Mouse (Mus musculus): ENCODE data around the gene Tppp. TPM values are rescaled to one million over a fixed set of nuclear protein-coding genes. Genes with fewer than 3 reads are reported as not detected.

Tppp gene
- polyA plus RNA-seq (2014; fragmentation: Nextera tagmentation; extraction: Ambion mirVana), result 8.6 and 12.0 TPM in 2 replicates

- H3K4me1 ChIP-seq (ENCODE audit: control insufficient read depth, insufficient read depth, low read length), result peaks cover 8% of the 10 kb centered on the region
- no peaks in the 10 kb centered on the region for H3K9me3 ChIP-seq (ENCODE audit: control insufficient read depth, low read length)
- under 1% methylated on average over 56 of the region's 56 CpGs for WGBS
- H3K4me2 ChIP-seq (ENCODE audit: low read length), result peak within 1 kb of the TSS; percentile 93
- peak; percentile 88 for ATAC-seq (ENCODE audit: low FRiP score, low TSS enrichment)
- no peaks in the 10 kb centered on the region for H3K36me3 ChIP-seq (ENCODE audit: control insufficient read depth, insufficient read depth, low read length)
- peak within 1 kb of the TSS; percentile 73 for H3K9ac ChIP-seq (replicated peaks; ENCODE audit: low read length)
- H3K27me3 ChIP-seq (ENCODE audit: control insufficient read depth, insufficient read depth, low read length), result peaks cover 5% of the 10 kb centered on the region; the same call in 1 of the 2 replicates
- H3K27ac ChIP-seq (replicated peaks; ENCODE audit: low read depth, low read length), result peak within 1 kb of the TSS; percentile 60
- peak within 1 kb of the TSS; percentile 61 for H3K4me3 ChIP-seq (replicated peaks; ENCODE audit: low read depth, low read length)
- peak; percentile 91 for DNase-seq
These were observed at the start of gene Tppp for GRCm38 (mm10) chr13:74008948-74009718. TSS of gene Tppp (plus strand) at chr13:74009407.

GRCm38 (mm10) chr13:73960117-73960652 lies 49.0 kb upstream of the Tppp start:
- ATAC-seq (ENCODE audit: low FRiP score, low TSS enrichment), result no peak
- no peaks in the 10 kb centered on the region for H3K4me1 ChIP-seq (ENCODE audit: control insufficient read depth, insufficient read depth, low read length)
- peaks cover 74% of the 10 kb centered on the region for H3K36me3 ChIP-seq (ENCODE audit: control insufficient read depth, insufficient read depth, low read length)
- no peak overlapping the region for H3K27ac ChIP-seq (replicated peaks; ENCODE audit: low read depth, low read length)
- H3K9ac ChIP-seq (replicated peaks; ENCODE audit: low read length), result no peak overlapping the region
- H3K4me3 ChIP-seq (replicated peaks; ENCODE audit: low read depth, low read length), result no peak overlapping the region
- DNase-seq, result no peak
- H3K27me3 ChIP-seq (ENCODE audit: control insufficient read depth, insufficient read depth, low read length), result no peaks in the 10 kb centered on the region
- no peak overlapping the region for H3K4me2 ChIP-seq (ENCODE audit: low read length)
- H3K9me3 ChIP-seq (ENCODE audit: control insufficient read depth, low read length), result no peaks in the 10 kb centered on the region
- WGBS, result 95% methylated on average over 10 of the region's 10 CpGs

- 79% methylated on average over 4 of the region's 4 CpGs for WGBS
- no peak overlapping the region for H3K4me2 ChIP-seq (ENCODE audit: low read length)
- H3K27ac ChIP-seq (replicated peaks; ENCODE audit: low read depth, low read length), result no peak overlapping the region
- H3K9me3 ChIP-seq (ENCODE audit: control insufficient read depth, low read length), result no peaks in the 10 kb centered on the region
- no peak for ATAC-seq (ENCODE audit: low FRiP score, low TSS enrichment)
- H3K9ac ChIP-seq (replicated peaks; ENCODE audit: low read length), result no peak overlapping the region
- no peak for DNase-seq
- no peaks in the 10 kb centered on the region for H3K27me3 ChIP-seq (ENCODE audit: control insufficient read depth, insufficient read depth, low read length)
- no peaks in the 10 kb centered on the region for H3K4me1 ChIP-seq (ENCODE audit: control insufficient read depth, insufficient read depth, low read length)
- H3K36me3 ChIP-seq (ENCODE audit: control insufficient read depth, insufficient read depth, low read length), result peaks cover 64% of the 10 kb centered on the region
- no peak overlapping the region for H3K4me3 ChIP-seq (replicated peaks; ENCODE audit: low read depth, low read length)
These were observed 48.0 kb upstream of the Tppp start for GRCm38 (mm10) chr13:73961177-73961576.

- Histone ChIP-seq H3K36me3 (ENCODE audit: control insufficient read depth, insufficient read depth, low read length) (peaks cover 41% of the 10 kb centered on the region), H3K4me3 (replicated peaks; ENCODE audit: low read depth, low read length) (no peak within 1 kb of the TSS), H3K9ac (replicated peaks; ENCODE audit: low read length) (no peak within 1 kb of the TSS), H3K9me3 (ENCODE audit: control insufficient read depth, low read length) (no peaks in the 10 kb centered on the region), H3K4me1 (ENCODE audit: control insufficient read depth, insufficient read depth, low read length) (no peaks in the 10 kb centered on the region), H3K27ac (replicated peaks; ENCODE audit: low read depth, low read length) (no peak within 1 kb of the TSS), H3K4me2 (ENCODE audit: low read length) (no peak within 1 kb of the TSS), H3K27me3 (ENCODE audit: control insufficient read depth, insufficient read depth, low read length) (no peaks in the 10 kb centered on the region)
- DNase-seq (no peak), ATAC-seq (ENCODE audit: low FRiP score, low TSS enrichment) (no peak)
- WGBS, result 88% methylated on average over 5 of the region's 5 CpGs
These were observed 45.7 kb upstream of the Tppp start, which contains the start of gene Zdhhc11 for GRCm38 (mm10) chr13:73963551-73963950. TSS of gene Zdhhc11 (plus strand) at chr13:73963851.

GRCm38 (mm10) chr13:73970545-73971448 lies 38.4 kb upstream of the Tppp start:
- Histone ChIP-seq H3K36me3 (ENCODE audit: control insufficient read depth, insufficient read depth, low read length) (no peaks in the 10 kb centered on the region), H3K9ac (replicated peaks; ENCODE audit: low read length) (no peak overlapping the region), H3K27me3 (ENCODE audit: control insufficient read depth, insufficient read depth, low read length) (no peaks in the 10 kb centered on the region), H3K9me3 (ENCODE audit: control insufficient read depth, low read length) (no peaks in the 10 kb centered on the region), H3K4me2 (ENCODE audit: low read length) (no peak overlapping the region), H3K27ac (replicated peaks; ENCODE audit: low read depth, low read length) (no peak overlapping the region), H3K4me3 (replicated peaks; ENCODE audit: low read depth, low read length) (no peak overlapping the region), H3K4me1 (ENCODE audit: control insufficient read depth, insufficient read depth, low read length) (no peaks in the 10 kb centered on the region)
- peak; percentile 91 for DNase-seq
- ATAC-seq (ENCODE audit: low FRiP score, low TSS enrichment), result peak; percentile 74; the same call in 1 of the 2 replicates
- 45% methylated on average over 12 of the region's 12 CpGs for WGBS

- Histone ChIP-seq H3K27ac (replicated peaks; ENCODE audit: low read depth, low read length) (no peak overlapping the region), H3K9me3 (ENCODE audit: control insufficient read depth, low read length) (no peaks in the 10 kb centered on the region), H3K9ac (replicated peaks; ENCODE audit: low read length) (no peak overlapping the region), H3K4me1 (ENCODE audit: control insufficient read depth, insufficient read depth, low read length) (no peaks in the 10 kb centered on the region), H3K36me3 (ENCODE audit: control insufficient read depth, insufficient read depth, low read length) (no peaks in the 10 kb centered on the region), H3K4me3 (replicated peaks; ENCODE audit: low read depth, low read length) (no peak overlapping the region), H3K27me3 (ENCODE audit: control insufficient read depth, insufficient read depth, low read length) (no peaks in the 10 kb centered on the region), H3K4me2 (ENCODE audit: low read length) (no peak overlapping the region)
- DNase-seq (no peak), ATAC-seq (ENCODE audit: low FRiP score, low TSS enrichment) (no peak)
- 86% methylated on average over 3 of the region's 3 CpGs for WGBS
These were observed 34.7 kb upstream of the Tppp start for GRCm38 (mm10) chr13:73974523-73974922.

- H3K4me3 ChIP-seq (replicated peaks; ENCODE audit: low read depth, low read length), result no peak overlapping the region
- H3K4me1 ChIP-seq (ENCODE audit: control insufficient read depth, insufficient read depth, low read length), result no peaks in the 10 kb centered on the region
- no peak overlapping the region for H3K4me2 ChIP-seq (ENCODE audit: low read length)
- no peak overlapping the region for H3K9ac ChIP-seq (replicated peaks; ENCODE audit: low read length)
- H3K9me3 ChIP-seq (ENCODE audit: control insufficient read depth, low read length), result no peaks in the 10 kb centered on the region
- no peaks in the 10 kb centered on the region for H3K36me3 ChIP-seq (ENCODE audit: control insufficient read depth, insufficient read depth, low read length)
- no peaks in the 10 kb centered on the region for H3K27me3 ChIP-seq (ENCODE audit: control insufficient read depth, insufficient read depth, low read length)
- WGBS, result 89% methylated on average over 5 of the region's 5 CpGs
- no peak overlapping the region for H3K27ac ChIP-seq (replicated peaks; ENCODE audit: low read depth, low read length)
- DNase-seq (no peak), ATAC-seq (ENCODE audit: low FRiP score, low TSS enrichment) (no peak)
These were observed 32.3 kb upstream of the Tppp start for GRCm38 (mm10) chr13:73976935-73977334.

- DNase-seq (no peak), ATAC-seq (ENCODE audit: low FRiP score, low TSS enrichment) (no peak)
- Histone ChIP-seq H3K27me3 (ENCODE audit: control insufficient read depth, insufficient read depth, low read length) (no peaks in the 10 kb centered on the region), H3K27ac (replicated peaks; ENCODE audit: low read depth, low read length) (no peak overlapping the region), H3K4me1 (ENCODE audit: control insufficient read depth, insufficient read depth, low read length) (no peaks in the 10 kb centered on the region), H3K36me3 (ENCODE audit: control insufficient read depth, insufficient read depth, low read length) (no peaks in the 10 kb centered on the region), H3K9me3 (ENCODE audit: control insufficient read depth, low read length) (no peaks in the 10 kb centered on the region), H3K4me2 (ENCODE audit: low read length) (no peak overlapping the region), H3K4me3 (replicated peaks; ENCODE audit: low read depth, low read length) (no peak overlapping the region), H3K9ac (replicated peaks; ENCODE audit: low read length) (no peak overlapping the region)
- WGBS, result 85% methylated on average over 5 of the region's 5 CpGs
These were observed 18.9 kb upstream of the Tppp start for GRCm38 (mm10) chr13:73990325-73990724.

Measured in midbrain, embryonic 14.5 days (tissue).